Mouse (Mus musculus) right cerebral cortex, postnatal 36 days (tissue): ENCODE measurements around the gene Zfp992.
"Not testable (repeated sequence)": the region's sequence is repeated elsewhere in the genome, so short reads cannot be mapped to it uniquely, and the experiment has no call there.

Experiments used
- DNase-seq, 2 experiments: peaks; one replicate each; pipeline ENCODE4 v3.0.0; 2022; ENCODE audit warnings: low spot score in 2 of 2, mixed read lengths in 1 of 2

The Zfp992 gene

GRCm38 (mm10) chr4:146448950-146449349 is at the start of gene Zfp992:
Zfp992 (plus strand) TSS chr4:146449023.
- DNase-seq, result not testable (repeated sequence)

- not testable (repeated sequence) for DNase-seq
Measured at GRCm38 (mm10) chr4:146429467-146429866, 19.4 kb upstream of the Zfp992 start.

- DNase-seq, result not testable (repeated sequence)
Measured at GRCm38 (mm10) chr4:146430876-146431275, 17.9 kb upstream of the Zfp992 start.

- not testable (repeated sequence) for DNase-seq
Measured at GRCm38 (mm10) chr4:146435539-146435938, 13.3 kb upstream of the Zfp992 start.

- not testable (repeated sequence) for DNase-seq
Measured at GRCm38 (mm10) chr4:146437256-146437655, 11.6 kb upstream of the Zfp992 start.

GRCm38 (mm10) chr4:146444345-146444744 is 4.5 kb upstream of the Zfp992 start:
- not testable (repeated sequence) for DNase-seq

- not testable (repeated sequence) for DNase-seq
Measured at GRCm38 (mm10) chr4:146445121-146445520, 3.7 kb upstream of the Zfp992 start.

- DNase-seq, result not testable (repeated sequence)
Measured at GRCm38 (mm10) chr4:146446135-146446534, 2.7 kb upstream of the Zfp992 start.

- DNase-seq, result not testable (repeated sequence)
Measured at GRCm38 (mm10) chr4:146447016-146447415, 1.8 kb upstream of the Zfp992 start.

- not testable (repeated sequence) for DNase-seq
Measured at GRCm38 (mm10) chr4:146449711-146450110, 888 bp downstream of the Zfp992 start.

GRCm38 (mm10) chr4:146452576-146452975 is 3.8 kb downstream of the Zfp992 start:
- DNase-seq, result not testable (repeated sequence)

- DNase-seq, result not testable (repeated sequence)
Measured at GRCm38 (mm10) chr4:146454170-146454569, 5.3 kb downstream of the Zfp992 start.

GRCm38 (mm10) chr4:146454896-146455295 is 6.1 kb downstream of the Zfp992 start:
- DNase-seq, result no peak

GRCm38 (mm10) chr4:146455321-146455721 is 6.5 kb downstream of the Zfp992 start:
- no peak for DNase-seq

- DNase-seq, result no peak
Measured at GRCm38 (mm10) chr4:146456061-146456726, 7.4 kb downstream of the Zfp992 start.

- DNase-seq, result no peak
Measured at GRCm38 (mm10) chr4:146457126-146457525, 8.3 kb downstream of the Zfp992 start.

- DNase-seq, result no peak
Measured at GRCm38 (mm10) chr4:146457720-146458119, 8.9 kb downstream of the Zfp992 start.

- DNase-seq, result not testable (repeated sequence)
Measured at GRCm38 (mm10) chr4:146459822-146460221, 11.0 kb downstream of the Zfp992 start.

GRCm38 (mm10) chr4:146460685-146461084 is 11.9 kb downstream of the Zfp992 start:
- DNase-seq, result not testable (repeated sequence)

GRCm38 (mm10) chr4:146463649-146464351 is 15.0 kb downstream of the Zfp992 start:
- DNase-seq, result not testable (repeated sequence)

- DNase-seq, result not testable (repeated sequence)
Measured at GRCm38 (mm10) chr4:146469984-146470383, 21.2 kb downstream of the Zfp992 start.

- DNase-seq, result not testable (repeated sequence)
Measured at GRCm38 (mm10) chr4:146474181-146474580, 25.4 kb downstream of the Zfp992 start.
